Mouse (Mus musculus): Measurements from ENCODE around the gene Flrt1. TPM values are rescaled to one million over a fixed set of nuclear protein-coding genes. Genes with fewer than 3 reads are reported as not detected.

Gene Flrt1
- polyA plus RNA-seq, 1 experiment = 1.2 TPM

DNA sequence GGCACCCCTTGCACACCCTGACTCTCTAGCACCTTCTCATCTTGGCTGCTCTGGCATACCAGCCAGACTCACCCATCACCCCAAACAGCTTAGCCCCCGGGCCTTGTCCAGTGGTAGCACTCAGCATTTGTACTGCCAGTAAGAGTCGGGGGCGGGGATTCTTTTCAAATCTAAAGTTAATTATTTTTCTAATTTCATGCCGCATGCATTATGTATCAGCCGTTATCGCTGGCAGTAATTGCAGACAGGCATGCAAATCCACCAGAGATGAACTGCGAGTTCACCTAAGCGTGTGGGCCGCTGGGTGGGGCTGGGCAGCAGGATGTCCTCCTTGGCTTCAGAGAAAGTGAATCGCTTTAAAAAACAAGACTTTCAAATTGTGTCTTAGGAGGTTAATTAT lies 3.5 kb downstream of the Flrt1 start:
- H3K4me3 ChIP-seq = no peak overlapping the region
- no peak overlapping the region for H3ac ChIP-seq (ENCODE audit: control insufficient read depth, insufficient read length)
- H3K4me2 ChIP-seq (ENCODE audit: low read depth) = no peak overlapping the region
- no peaks in the 10 kb centered on the region for H3K36me3 ChIP-seq (ENCODE audit: control insufficient read depth, insufficient read depth)
- H3K79me2 ChIP-seq (ENCODE audit: control insufficient read depth, insufficient read depth) = no peaks in the 10 kb centered on the region
- TF ChIP-seq TCF3 (IDR thresholded peaks at IDR 0.05; ENCODE audit: insufficient read length, low read depth) (no peak), MYOG (IDR thresholded peaks at IDR 0.05; ENCODE audit: control insufficient read depth in 1 of 3, insufficient read depth in 1 of 3, insufficient read length in 2 of 3, low read depth in 2 of 3) (no peak), POLR2A (IDR thresholded peaks at IDR 0.05; ENCODE audit: insufficient read length, low read depth) (no peak), SRF (IDR thresholded peaks at IDR 0.05; ENCODE audit: control insufficient read depth, insufficient read length, low read depth) (no peak), POLR2AphosphoS2 (IDR thresholded peaks at IDR 0.05; ENCODE audit: insufficient read length, low read depth) (no peak), CEBPB (IDR thresholded peaks at IDR 0.05; ENCODE audit: insufficient read depth, poor library complexity, severe bottlenecking) (no peak), REST (IDR thresholded peaks at IDR 0.05; ENCODE audit: insufficient read depth, insufficient read length) (no peak), MAX (IDR thresholded peaks at IDR 0.05; ENCODE audit: low read depth) (no peak), USF1 (IDR thresholded peaks at IDR 0.05; ENCODE audit: low read depth) (no peak), TCF12 (IDR thresholded peaks at IDR 0.05; ENCODE audit: insufficient read depth, poor library complexity, severe bottlenecking) (no peak), E2F4 (IDR thresholded peaks at IDR 0.05; ENCODE audit: insufficient read depth) (no peak), MYOD1 (IDR thresholded peaks at IDR 0.05; ENCODE audit: control insufficient read depth in 1 of 3, insufficient read length in 2 of 3, low read depth in 2 of 3) (no peak)
- peaks cover 6% of the 10 kb centered on the region for H3K27me3 ChIP-seq (ENCODE audit: control insufficient read depth, insufficient read depth, insufficient read length)

DNA sequence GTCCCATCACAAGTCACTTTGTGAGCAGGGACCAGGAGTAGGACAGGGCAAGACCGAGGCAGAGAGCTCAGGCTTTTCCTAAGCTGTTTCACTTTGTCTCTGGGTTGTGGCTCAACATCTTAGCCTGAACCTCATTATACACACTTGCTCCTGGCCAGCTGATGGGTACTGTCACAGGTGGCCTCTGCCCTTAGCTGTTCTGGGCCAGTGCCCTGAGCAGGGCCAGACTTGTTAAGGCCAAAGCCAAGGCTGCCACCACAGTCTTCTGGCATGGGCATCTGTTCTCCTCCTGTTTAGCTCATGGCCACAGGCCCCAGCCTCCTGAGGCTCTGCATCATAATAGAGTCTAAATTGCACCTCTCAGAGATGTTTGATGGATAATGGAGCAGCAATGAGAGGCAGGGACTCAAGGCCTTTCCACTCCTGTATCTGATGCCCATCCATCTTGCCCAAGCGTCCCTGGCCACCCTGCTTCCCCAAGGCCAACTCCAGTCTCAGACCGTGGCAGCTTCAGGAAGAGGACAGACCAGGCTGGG lies 5.8 kb downstream of the Flrt1 start:
- Histone ChIP-seq H3K4me3 (no peak overlapping the region), H3ac (ENCODE audit: control insufficient read depth, insufficient read length) (no peak overlapping the region), H3K36me3 (ENCODE audit: control insufficient read depth, insufficient read depth) (no peaks in the 10 kb centered on the region), H3K4me2 (ENCODE audit: low read depth) (no peak overlapping the region), H3K79me2 (ENCODE audit: control insufficient read depth, insufficient read depth) (no peaks in the 10 kb centered on the region), H3K27me3 (ENCODE audit: control insufficient read depth, insufficient read depth, insufficient read length) (peaks cover 9% of the 10 kb centered on the region)
- TF ChIP-seq REST (IDR thresholded peaks at IDR 0.05; ENCODE audit: insufficient read depth, insufficient read length) = no peak
- peak in 2 of 3 experiments; percentile 3 to 67 for TF ChIP-seq MYOG (IDR thresholded peaks at IDR 0.05; ENCODE audit: control insufficient read depth in 1 of 3, insufficient read depth in 1 of 3, insufficient read length in 2 of 3, low read depth in 2 of 3)
- TF ChIP-seq MYOD1 (IDR thresholded peaks at IDR 0.05; ENCODE audit: control insufficient read depth in 1 of 3, insufficient read length in 2 of 3, low read depth in 2 of 3) = peak in 2 of 3 experiments; percentile 17 to 54

DNA sequence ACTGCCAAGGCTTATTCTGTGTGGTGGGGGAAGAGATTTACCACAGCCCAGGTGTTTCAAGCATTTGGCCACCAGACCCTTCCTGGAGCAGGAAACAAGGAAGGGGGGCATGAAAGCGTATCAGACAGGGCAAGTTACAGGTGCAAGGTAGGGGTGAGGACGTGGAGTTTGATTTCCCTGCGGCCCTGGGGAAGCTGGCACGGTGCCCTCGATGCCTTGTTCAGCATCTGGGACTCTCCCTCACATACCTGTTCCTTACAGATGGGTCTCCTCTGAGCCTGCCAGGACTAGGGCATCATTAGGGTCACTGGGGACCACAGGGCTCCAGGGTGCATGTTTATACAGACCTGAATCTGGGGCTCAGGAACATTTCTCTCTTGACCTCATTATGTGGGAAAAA lies 12.8 kb downstream of the Flrt1 start:
- no peak for TF ChIP-seq POLR2A (IDR thresholded peaks at IDR 0.05; ENCODE audit: insufficient read length, low read depth)
- TF ChIP-seq MYOG (IDR thresholded peaks at IDR 0.05; ENCODE audit: control insufficient read depth in 1 of 3, insufficient read depth in 1 of 3, insufficient read length in 2 of 3, low read depth in 2 of 3) = no peak
- TF ChIP-seq MAX (IDR thresholded peaks at IDR 0.05; ENCODE audit: low read depth) = no peak
- TF ChIP-seq SRF (IDR thresholded peaks at IDR 0.05; ENCODE audit: control insufficient read depth, insufficient read length, low read depth) = no peak
- no peak for TF ChIP-seq CEBPB (IDR thresholded peaks at IDR 0.05; ENCODE audit: insufficient read depth, poor library complexity, severe bottlenecking)
- no peak for TF ChIP-seq REST (IDR thresholded peaks at IDR 0.05; ENCODE audit: insufficient read depth, insufficient read length)
- no peak for TF ChIP-seq TCF12 (IDR thresholded peaks at IDR 0.05; ENCODE audit: insufficient read depth, poor library complexity, severe bottlenecking)
- TF ChIP-seq USF1 (IDR thresholded peaks at IDR 0.05; ENCODE audit: low read depth) = no peak
- no peak for TF ChIP-seq MYOD1 (IDR thresholded peaks at IDR 0.05; ENCODE audit: control insufficient read depth in 1 of 3, insufficient read length in 2 of 3, low read depth in 2 of 3)
- no peak for TF ChIP-seq TCF3 (IDR thresholded peaks at IDR 0.05; ENCODE audit: insufficient read length, low read depth)
- TF ChIP-seq E2F4 (IDR thresholded peaks at IDR 0.05; ENCODE audit: insufficient read depth) = no peak
- TF ChIP-seq POLR2AphosphoS2 (IDR thresholded peaks at IDR 0.05; ENCODE audit: insufficient read length, low read depth) = no peak
- H3K4me2 ChIP-seq (ENCODE audit: low read depth) = no peak overlapping the region
- no peak overlapping the region for H3K4me3 ChIP-seq
- H3K79me2 ChIP-seq (ENCODE audit: control insufficient read depth, insufficient read depth) = no peaks in the 10 kb centered on the region
- no peaks in the 10 kb centered on the region for H3K36me3 ChIP-seq (ENCODE audit: control insufficient read depth, insufficient read depth)
- no peak overlapping the region for H3ac ChIP-seq (ENCODE audit: control insufficient read depth, insufficient read length)
- peaks cover 6% of the 10 kb centered on the region for H3K27me3 ChIP-seq (ENCODE audit: control insufficient read depth, insufficient read depth, insufficient read length)

DNA sequence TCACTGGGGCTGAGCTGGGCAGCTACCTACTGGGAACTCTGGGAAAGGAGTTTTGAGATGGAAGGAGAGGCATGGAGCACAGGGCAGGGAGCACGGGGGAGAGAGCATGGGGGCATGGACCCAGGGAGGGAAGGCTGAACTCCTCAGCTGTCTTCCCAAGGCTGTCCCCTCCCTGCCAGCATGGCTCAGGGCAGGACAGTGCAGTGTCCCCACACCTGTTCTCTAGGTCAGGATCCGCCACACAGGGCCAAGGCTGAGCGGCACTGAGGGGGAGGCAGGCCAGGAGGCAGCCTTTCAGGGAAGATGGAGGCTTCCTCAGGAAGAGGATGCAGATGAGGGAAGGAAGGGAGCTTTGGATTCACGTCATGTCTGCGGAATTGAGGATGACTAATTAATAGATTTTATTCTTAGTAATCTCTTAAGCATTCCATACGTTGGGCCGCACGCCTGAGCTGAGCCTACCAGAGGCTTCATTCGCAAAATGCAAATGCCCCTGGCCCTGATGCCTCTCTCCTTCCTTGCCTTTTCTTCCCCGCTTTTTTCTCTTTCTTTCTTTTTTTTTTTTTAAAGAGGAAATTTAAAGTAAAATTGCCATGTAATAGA lies 14.0 kb downstream of the Flrt1 start:
- TF ChIP-seq MYOD1 (IDR thresholded peaks at IDR 0.05; ENCODE audit: control insufficient read depth in 1 of 3, insufficient read length in 2 of 3, low read depth in 2 of 3) (peak in 2 of 3 experiments; percentile 70 to 88), TCF3 (IDR thresholded peaks at IDR 0.05; ENCODE audit: insufficient read length, low read depth) (peak; percentile 11), MAX (IDR thresholded peaks at IDR 0.05; ENCODE audit: low read depth) (no peak), MYOG (IDR thresholded peaks at IDR 0.05; ENCODE audit: control insufficient read depth in 1 of 3, insufficient read depth in 1 of 3, insufficient read length in 2 of 3, low read depth in 2 of 3) (peak in 2 of 3 experiments; percentile 85 to 91), POLR2AphosphoS2 (IDR thresholded peaks at IDR 0.05; ENCODE audit: insufficient read length, low read depth) (no peak)
- H3K27me3 ChIP-seq (ENCODE audit: control insufficient read depth, insufficient read depth, insufficient read length) = no peaks in the 10 kb centered on the region

More for the DNA sequence above, 14.0 kb downstream of the Flrt1 start:
- no peaks in the 10 kb centered on the region for H3K79me2 ChIP-seq (ENCODE audit: control insufficient read depth, insufficient read depth)
- H3K36me3 ChIP-seq (ENCODE audit: control insufficient read depth, insufficient read depth) = no peaks in the 10 kb centered on the region
- no peak overlapping the region for H3K4me3 ChIP-seq
- no peak overlapping the region for H3ac ChIP-seq (ENCODE audit: control insufficient read depth, insufficient read length)
- no peak overlapping the region for H3K4me2 ChIP-seq (ENCODE audit: low read depth)
